Mouse (Mus musculus) kidney, postnatal 0 days (tissue): ENCODE measurements around the gene Ahcyl2. TPM values are rescaled to one million over a fixed set of nuclear protein-coding genes. Genes with fewer than 3 reads are reported as not detected.
"Not testable (repeated sequence)": the region's sequence is repeated elsewhere in the genome, so short reads cannot be mapped to it uniquely, and the experiment has no call there.

Experiments
- ATAC-seq: fragments of 200-750 bp; cut with Nextera tagmentation; replicated peaks from 2 replicates; pipeline ENCODE4 v1.8.0; 2017; ENCODE audit warnings: low read depth, moderate number of reproducible peaks, moderate TSS enrichment, moderate library complexity; ENCODE audit not compliant: low FRiP score
- DNase-seq: peaks from one replicate; pipeline ENCODE4 v3.0.0-alpha.2; 2016; ENCODE audit warnings: low spot score
- H3K27ac ChIP-seq: fragments of 300-500 bp; sonication (generic); 2 replicates; pipeline ENCODE4 v1.5.1; 2014; ENCODE audit warnings: mild to moderate bottlenecking
- H3K27me3 ChIP-seq: fragments of 300-500 bp; sonication (generic); 2 replicates; pipeline ENCODE4 v1.6.1; 2014; ENCODE audit warnings: low read length, mixed read lengths; ENCODE audit not compliant: insufficient read depth
- H3K36me3 ChIP-seq: fragments of 300-500 bp; sonication (generic); 2 replicates; pipeline ENCODE4 v1.6.1; 2014; ENCODE audit warnings: low read length, mixed read lengths; ENCODE audit not compliant: insufficient read depth
- H3K4me1 ChIP-seq: fragments of 300-500 bp; sonication (generic); replicated peaks from 2 replicates; pipeline ENCODE4 v1.6.1; 2014; ENCODE audit warnings: antibody characterized with exemption, low read length, mixed read lengths; ENCODE audit not compliant: insufficient read depth
- H3K4me2 ChIP-seq: fragments of 300-500 bp; sonication (generic); 2 replicates; pipeline ENCODE4 v1.6.1; 2014; ENCODE audit warnings: mild to moderate bottlenecking, low read length, moderate library complexity, mixed read lengths
- H3K4me3 ChIP-seq: fragments of 300-500 bp; sonication (generic); replicated peaks from 2 replicates; pipeline ENCODE4 v1.5.1; 2014; ENCODE audit warnings: low read depth, low read length
- H3K9ac ChIP-seq: fragments of 300-500 bp; sonication (generic); 2 replicates; pipeline ENCODE4 v1.6.1; 2014; ENCODE audit warnings: low read depth, low read length
- H3K9me3 ChIP-seq: fragments of 300-500 bp; sonication (generic); replicated peaks from 2 replicates; pipeline ENCODE4 v1.6.1; 2016; ENCODE audit warnings: low read length, inconsistent platforms, mixed read lengths
- CTCF ChIP-seq: IDR thresholded peaks from 2 replicates; pipeline ENCODE4 v1.5.1; 2016; ENCODE audit warnings: antibody characterized with exemption, low read depth, mild to moderate bottlenecking, moderate library complexity
- WGBS: fragments of 180-500 bp; shearing (Covaris S2); extraction: QIAGEN DNeasy Blood & Tissue Kit; methylation state at CpG from one replicate; pipeline ENCODE4 v1.1.7; 2014; 5-methylcytosine and 5-hydroxymethylcytosine counted together
- polyA plus RNA-seq: library from polyadenylated mRNA; unstranded; fragments of >200 nt; fragmentation: Nextera tagmentation; extraction: Ambion mirVana; gene quantifications from 2 replicates; pipeline ENCODE4 v1.2.1, GENCODE M21; 2015

The Ahcyl2 gene
- polyA plus RNA-seq, 1 experiment from 2014 or later = 18.7 TPM

DNA sequence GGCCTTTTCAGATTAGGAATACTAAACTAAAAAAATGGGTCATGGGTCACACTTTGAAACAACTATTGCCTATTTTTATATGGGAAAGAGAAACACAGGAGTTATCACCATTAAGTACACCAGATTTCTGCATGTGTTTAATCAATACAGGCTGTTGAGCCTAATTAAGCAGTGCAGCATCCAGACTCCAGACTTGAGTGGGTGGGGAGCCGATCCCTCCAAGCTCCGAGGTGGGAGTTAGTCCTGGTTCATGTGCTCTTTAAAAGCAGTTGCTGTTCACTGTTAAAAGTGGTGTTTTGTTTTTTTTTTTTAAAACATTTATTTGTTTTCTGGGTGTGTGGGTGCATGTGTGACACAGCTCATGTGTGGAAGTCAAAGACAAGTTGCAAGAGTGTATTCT lies 37.6 kb downstream of the Ahcyl2 start:
- Histone ChIP-seq H3K4me3 (no peak overlapping the region), H3K36me3 (no peaks in the 10 kb centered on the region), H3K4me1 (no peaks in the 10 kb centered on the region), H3K27ac (no peak overlapping the region), H3K27me3 (no peaks in the 10 kb centered on the region), H3K4me2 (no peak overlapping the region), H3K9ac (no peak overlapping the region), H3K9me3 (no peaks in the 10 kb centered on the region)
- TF ChIP-seq CTCF = no peak
- ATAC-seq (no peak), DNase-seq (no peak)
- 65% methylated on average over 2 of the region's 2 CpGs for WGBS

- Histone ChIP-seq H3K9me3 (no peaks in the 10 kb centered on the region), H3K36me3 (no peaks in the 10 kb centered on the region), H3K27ac (no peak overlapping the region), H3K9ac (no peak overlapping the region), H3K4me1 (no peaks in the 10 kb centered on the region), H3K27me3 (no peaks in the 10 kb centered on the region), H3K4me2 (no peak overlapping the region), H3K4me3 (no peak overlapping the region)
- no peak for TF ChIP-seq CTCF
- WGBS = 95% methylated on average over 2 of the region's 2 CpGs
- ATAC-seq (no peak), DNase-seq (no peak)
Observed at GRCm38 (mm10) chr6:29812076-29812475, 44.3 kb downstream of the Ahcyl2 start.

GRCm38 (mm10) chr6:29812651-29813050 lies 44.8 kb downstream of the Ahcyl2 start:
- DNase-seq (no peak), ATAC-seq (no peak)
- no peaks in the 10 kb centered on the region for H3K4me1 ChIP-seq
- no peak overlapping the region for H3K4me3 ChIP-seq
- no peak overlapping the region for H3K4me2 ChIP-seq
- TF ChIP-seq CTCF = no peak
- no peak overlapping the region for H3K27ac ChIP-seq
- 32% methylated on average over 1 of the region's 1 CpGs for WGBS
- no peak overlapping the region for H3K9ac ChIP-seq
- H3K27me3 ChIP-seq = no peaks in the 10 kb centered on the region
- H3K36me3 ChIP-seq = no peaks in the 10 kb centered on the region
- no peaks in the 10 kb centered on the region for H3K9me3 ChIP-seq

DNA sequence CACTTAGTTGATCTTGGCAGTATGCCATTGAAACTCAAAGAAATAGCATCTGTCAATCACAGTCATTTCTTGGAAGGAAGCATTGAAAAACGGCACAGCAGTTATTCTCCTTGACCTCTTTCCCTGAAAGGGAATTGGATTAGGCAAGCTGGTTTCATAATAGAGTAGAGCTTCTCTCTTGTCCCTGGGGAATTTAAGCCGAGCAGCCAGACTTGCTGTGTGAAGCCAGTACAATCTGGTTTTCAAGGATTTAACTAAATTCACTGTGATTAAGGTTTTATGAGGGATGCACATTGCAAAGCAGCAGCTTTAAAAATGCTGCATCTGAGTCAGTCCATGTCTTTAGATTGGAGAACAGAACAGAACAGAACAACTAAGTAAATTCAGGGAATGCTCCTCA lies 46.8 kb downstream of the Ahcyl2 start:
- DNase-seq = peak; percentile 45
- Histone ChIP-seq H3K4me2 (no peak overlapping the region), H3K4me3 (no peak overlapping the region), H3K27me3 (no peaks in the 10 kb centered on the region), H3K36me3 (no peaks in the 10 kb centered on the region), H3K9ac (no peak overlapping the region), H3K27ac (no peak overlapping the region), H3K9me3 (no peaks in the 10 kb centered on the region), H3K4me1 (no peaks in the 10 kb centered on the region)
- ATAC-seq = no peak
- TF ChIP-seq CTCF = no peak
- 25% methylated on average over 2 of the region's 2 CpGs for WGBS

DNA sequence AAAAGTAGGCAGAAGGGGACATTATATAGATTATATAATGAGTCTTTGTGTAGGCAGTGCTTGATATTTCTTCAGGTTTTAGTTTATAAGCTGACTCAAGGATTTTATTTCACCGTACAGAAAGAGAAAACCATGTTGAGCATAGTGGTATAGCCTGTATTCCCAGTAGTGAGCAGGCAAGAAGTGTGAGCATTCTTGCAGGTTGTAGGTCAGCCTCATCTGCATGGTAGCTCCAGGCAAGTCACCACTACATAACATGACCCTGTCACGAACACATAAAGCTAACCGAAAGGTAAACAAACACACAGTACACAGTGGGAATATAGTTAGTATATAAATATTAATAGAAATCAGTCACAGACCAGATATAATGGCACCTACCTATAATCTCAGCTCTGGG lies 47.2 kb downstream of the Ahcyl2 start:
- no peak for DNase-seq
- Histone ChIP-seq H3K4me1 (no peaks in the 10 kb centered on the region), H3K4me3 (no peak overlapping the region), H3K9ac (no peak overlapping the region), H3K9me3 (no peaks in the 10 kb centered on the region), H3K27me3 (no peaks in the 10 kb centered on the region), H3K4me2 (no peak overlapping the region), H3K36me3 (no peaks in the 10 kb centered on the region), H3K27ac (no peak overlapping the region)
- no peak for TF ChIP-seq CTCF
- WGBS = 67% methylated on average over 3 of the region's 3 CpGs
- ATAC-seq = no peak

- Histone ChIP-seq H3K4me3 (no peak overlapping the region), H3K27ac (no peak overlapping the region), H3K4me1 (no peaks in the 10 kb centered on the region), H3K9me3 (no peaks in the 10 kb centered on the region), H3K27me3 (no peaks in the 10 kb centered on the region), H3K4me2 (no peak overlapping the region), H3K9ac (no peak overlapping the region), H3K36me3 (no peaks in the 10 kb centered on the region)
- ATAC-seq (no peak), DNase-seq (no peak)
- no peak for TF ChIP-seq CTCF
- WGBS = 90% methylated on average over 2 of the region's 2 CpGs
Observed at GRCm38 (mm10) chr6:29815634-29816033, 47.8 kb downstream of the Ahcyl2 start.

- H3K9me3 ChIP-seq, H3K27ac ChIP-seq, H3K4me3 ChIP-seq, DNase-seq, H3K27me3 ChIP-seq, H3K4me2 ChIP-seq, H3K9ac ChIP-seq, ATAC-seq, H3K36me3 ChIP-seq, H3K4me1 ChIP-seq: not testable (repeated sequence)
- 91% methylated on average over 12 of the region's 12 CpGs for WGBS
Observed at GRCm38 (mm10) chr6:29816371-29816770, 48.6 kb downstream of the Ahcyl2 start.
